Mouse (Mus musculus) lung, adult 2 months (tissue): ENCODE data around the gene Rusc1.

Source experiments
- CTCF ChIP-seq: fragments of 200-500 bp; IDR thresholded peaks from 2 replicates; pipeline ENCODE4 v1.5.1; 2011; ENCODE audit warnings: mild to moderate bottlenecking, low read length, control low read depth; ENCODE audit not compliant: insufficient read depth
- POLR2A ChIP-seq: fragments of 200-500 bp; IDR thresholded peaks from 2 replicates; pipeline ENCODE4 v1.6.1; 2011; ENCODE audit warnings: low read depth, mild to moderate bottlenecking, control low read depth, low read length, borderline replicate concordance; ENCODE audit errors: extremely low read depth

DNA sequence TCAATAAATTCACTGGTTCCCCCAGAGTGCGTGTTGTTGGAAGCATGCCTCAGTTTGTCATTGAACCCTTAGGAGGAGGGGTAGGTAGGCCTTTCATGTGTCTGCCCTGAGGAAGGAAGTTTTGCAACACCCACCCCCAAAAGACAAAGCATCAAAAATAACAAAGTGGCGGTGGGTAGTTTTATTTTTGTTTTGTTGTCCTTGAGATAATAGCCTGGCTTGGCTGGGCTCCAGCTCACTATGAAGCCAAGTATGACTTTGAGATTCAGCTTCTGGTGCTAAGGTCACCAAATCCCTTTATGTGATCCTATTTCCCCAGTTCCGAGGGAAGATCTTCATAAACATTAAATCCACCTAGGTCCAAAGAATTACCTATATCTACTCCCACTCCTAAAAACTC, 31.1 kb upstream of the Rusc1 start:
- no peak for TF ChIP-seq CTCF
- no peak for TF ChIP-seq POLR2A
